18 mouse cellular contexts compared by ENCODE assay signal in the genomic region with DNA sequence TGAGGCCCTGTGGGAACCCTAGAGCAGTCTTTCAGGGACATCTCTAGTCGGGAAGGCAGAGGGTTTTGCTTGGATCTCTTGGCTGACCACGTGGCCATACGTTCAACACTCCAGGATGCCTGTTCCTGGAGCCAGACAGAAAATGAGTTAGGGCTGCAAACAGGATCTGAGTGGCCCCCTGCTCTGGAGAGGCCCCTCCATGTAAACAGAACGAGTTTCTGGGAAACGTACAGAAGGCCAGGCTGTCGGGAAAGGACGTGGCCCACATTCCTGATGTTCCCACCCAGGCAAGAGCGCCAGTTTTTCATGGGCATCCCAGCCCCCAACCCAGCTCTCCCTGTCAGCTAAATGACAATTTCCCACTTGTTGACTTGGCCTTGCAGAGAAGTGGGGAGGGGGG.
A peak's percentile ranks its signal among the peaks of the same experiment; 100 is the strongest.
DNase-seq lines count a peak whose midpoint lies in the region; ATAC-seq lines count a peak whose summit lies in the region.
"Had no signal": no experiment of that assay in that cellular context is flagged by ENCODE, and none has a peak within 500 bp of the region (broad histone marks: within the 10 kb centered on the region; RNA-seq: fewer than 3 reads in every experiment).

No protein-coding gene starts in this region.

- peaks cover 18% of the 10 kb centered on the region for H3K27me3 ChIP-seq in forebrain, embryonic 10.5 days (ENCODE audit: poor library complexity, severe bottlenecking)
- no peaks in the 10 kb centered on the region for H3K27me3 ChIP-seq in forebrain, embryonic 16.5 days (replicated peaks; ENCODE audit: control insufficient read depth, insufficient read depth, low read length)
- peaks cover 39% of the 10 kb centered on the region for H3K27me3 ChIP-seq in midbrain, embryonic 10.5 days (ENCODE audit: low read depth, poor library complexity, severe bottlenecking)
- H3K27me3 ChIP-seq in midbrain, embryonic 14.5 days (ENCODE audit: control insufficient read depth, insufficient read depth, low read length), result no peaks in the 10 kb centered on the region
- peaks cover 28% of the 10 kb centered on the region for H3K27me3 ChIP-seq in liver, embryonic 13.5 days
- 0 out of 2 replicates have a peak, but pooled peaks cover 2% of the 10 kb centered on the region for H3K27me3 ChIP-seq in hindbrain, embryonic 11.5 days (ENCODE audit: control insufficient read depth, insufficient read depth, low read length)
- H3K27me3 ChIP-seq: CH12.LX; embryonic facial prominence, embryonic 12.5 days had no signal

- peaks cover 65% of the 10 kb centered on the region for H3K4me1 ChIP-seq in forebrain, embryonic 10.5 days
- no peaks in the 10 kb centered on the region for H3K4me1 ChIP-seq in forebrain, embryonic 16.5 days (replicated peaks; ENCODE audit: control insufficient read depth, insufficient read depth, low read length)
- peaks cover 58% of the 10 kb centered on the region for H3K4me1 ChIP-seq in midbrain, embryonic 10.5 days
- no peaks in the 10 kb centered on the region for H3K4me1 ChIP-seq in midbrain, embryonic 14.5 days (ENCODE audit: control insufficient read depth, insufficient read depth, low read length)
- peaks cover 50% of the 10 kb centered on the region for H3K4me1 ChIP-seq in liver, embryonic 13.5 days (replicated peaks)
- no peaks in the 10 kb centered on the region; the same call in 1 of the 2 replicates for H3K4me1 ChIP-seq in hindbrain, embryonic 11.5 days (replicated peaks; ENCODE audit: control insufficient read depth, insufficient read depth, low read length)

- H3K27ac ChIP-seq in forebrain, embryonic 10.5 days, result peak overlapping the region; percentile 54
- no peak overlapping the region for H3K27ac ChIP-seq in forebrain, embryonic 16.5 days (ENCODE audit: low read length)
- H3K27ac ChIP-seq in midbrain, embryonic 10.5 days (replicated peaks), result peak overlapping the region; percentile 60
- no peak overlapping the region for H3K27ac ChIP-seq in midbrain, embryonic 14.5 days (replicated peaks; ENCODE audit: low read depth, low read length)
- H3K27ac ChIP-seq in liver, embryonic 13.5 days, result peak overlapping the region; percentile 77
- H3K27ac ChIP-seq in hindbrain, embryonic 11.5 days (ENCODE audit: low read depth, low read length), result no peak overlapping the region
- H3K27ac ChIP-seq: embryonic facial prominence, embryonic 12.5 days; macrophage; midbrain, embryonic 13.5 days had no signal

- no peak overlapping the region for H3K4me3 ChIP-seq in forebrain, embryonic 10.5 days
- H3K4me3 ChIP-seq in forebrain, embryonic 16.5 days (replicated peaks; ENCODE audit: low read length), result no peak overlapping the region
- H3K4me3 ChIP-seq in midbrain, embryonic 10.5 days, result no peak overlapping the region
- no peak overlapping the region for H3K4me3 ChIP-seq in midbrain, embryonic 14.5 days (replicated peaks; ENCODE audit: low read depth, low read length)
- no peak overlapping the region for H3K4me3 ChIP-seq in liver, embryonic 13.5 days (replicated peaks)
- H3K4me3 ChIP-seq in hindbrain, embryonic 11.5 days (ENCODE audit: low read depth, low read length), result no peak overlapping the region
- H3K4me3 ChIP-seq: embryonic facial prominence, embryonic 12.5 days; midbrain, embryonic 13.5 days had no signal

- no peak for DNase-seq in forebrain, embryonic 10.5 days (ENCODE audit: extremely low spot score, low spot score)
- no peak for DNase-seq in midbrain, embryonic 10.5 days (ENCODE audit: low spot score)
- no peak for DNase-seq in midbrain, embryonic 14.5 days
- DNase-seq in liver, embryonic 13.5 days, result no peak
- DNase-seq in yolk sac, embryonic 10.5 days (ENCODE audit: low spot score), result peak; percentile 67
- DNase-seq in left cerebral cortex, postnatal 10 days (ENCODE audit: extremely low spot score in 1 of 2, low spot score in 2 of 2), result no peak
- no peak for DNase-seq in hindbrain, embryonic 11.5 days (ENCODE audit: low spot score)
- DNase-seq: cerebellum, adult 9-11 months; heart, postnatal 14 days; kidney, postnatal 14 days; right cerebral cortex, adult 18-20 months; thymus, postnatal 4 days had no signal

- intact Hi-C loops in left cerebral cortex, postnatal 10 days (cut with DNase I), result no loop called here

- ATAC-seq in forebrain, embryonic 16.5 days, result no peak
- ATAC-seq in midbrain, embryonic 14.5 days (ENCODE audit: low FRiP score, low TSS enrichment), result no peak
- no peak for ATAC-seq in liver, embryonic 13.5 days (ENCODE audit: low read depth)
- ATAC-seq in hindbrain, embryonic 11.5 days (ENCODE audit: low FRiP score), result no peak
- ATAC-seq: forebrain, embryonic 14.5 days; midbrain, embryonic 13.5 days had no signal

- H3K4me2 ChIP-seq in forebrain, embryonic 16.5 days (ENCODE audit: low read length), result no peak overlapping the region
- no peak overlapping the region for H3K4me2 ChIP-seq in midbrain, embryonic 14.5 days (ENCODE audit: low read length)
- H3K4me2 ChIP-seq in liver, embryonic 13.5 days, result no peak overlapping the region
- no peak overlapping the region for H3K4me2 ChIP-seq in hindbrain, embryonic 11.5 days (replicated peaks; ENCODE audit: low read depth, low read length)
- H3K4me2 ChIP-seq: embryonic facial prominence, embryonic 12.5 days; midbrain, embryonic 13.5 days had no signal

- 73% methylated on average over 8 of the region's 8 CpGs for WGBS in forebrain, embryonic 10.5 days
- 67% methylated on average over 8 of the region's 8 CpGs for whole genome bisulfite sequencing in forebrain, embryonic 16.5 days
- 70% methylated on average over 8 of the region's 8 CpGs for WGBS in midbrain, embryonic 10.5 days
- 66% methylated on average over 8 of the region's 8 CpGs for WGBS in midbrain, embryonic 14.5 days
- 39% methylated on average over 8 of the region's 8 CpGs for WGBS in liver, embryonic 13.5 days (ENCODE audit: insufficient replicate concordance)
- 66% methylated on average over 8 of the region's 8 CpGs for WGBS in hindbrain, embryonic 11.5 days

- peaks cover 6% of the 10 kb centered on the region for H3K36me3 ChIP-seq in forebrain, embryonic 10.5 days (replicated peaks)
- no peaks in the 10 kb centered on the region for H3K36me3 ChIP-seq in forebrain, embryonic 16.5 days (ENCODE audit: control insufficient read depth, insufficient read depth)
- 0 out of 2 replicates have a peak, but pooled peaks cover 2% of the 10 kb centered on the region for H3K36me3 ChIP-seq in midbrain, embryonic 10.5 days
- no peaks in the 10 kb centered on the region for H3K36me3 ChIP-seq in midbrain, embryonic 14.5 days (ENCODE audit: control insufficient read depth, insufficient read depth, low read length)
- no peaks in the 10 kb centered on the region for H3K36me3 ChIP-seq in liver, embryonic 13.5 days
- H3K36me3 ChIP-seq in hindbrain, embryonic 11.5 days (ENCODE audit: control insufficient read depth, insufficient read depth, low read length), result no peaks in the 10 kb centered on the region
- H3K36me3 ChIP-seq: embryonic facial prominence, embryonic 12.5 days; midbrain, embryonic 13.5 days had no signal

- H3K9ac ChIP-seq in forebrain, embryonic 16.5 days (replicated peaks; ENCODE audit: low read depth, low read length), result no peak overlapping the region
- no peak overlapping the region for H3K9ac ChIP-seq in midbrain, embryonic 14.5 days (replicated peaks; ENCODE audit: low read length)
- no peak overlapping the region for H3K9ac ChIP-seq in liver, embryonic 13.5 days
- H3K9ac ChIP-seq in hindbrain, embryonic 11.5 days (ENCODE audit: low read depth, low read length), result no peak overlapping the region
- H3K9ac ChIP-seq: embryonic facial prominence, embryonic 12.5 days; midbrain, embryonic 13.5 days had no signal

- peaks cover 47% of the 10 kb centered on the region for H3K9me3 ChIP-seq in forebrain, embryonic 10.5 days
- H3K9me3 ChIP-seq in forebrain, embryonic 16.5 days (ENCODE audit: control insufficient read depth, low read length), result peaks cover 18% of the 10 kb centered on the region
- H3K9me3 ChIP-seq in midbrain, embryonic 10.5 days (replicated peaks), result peaks cover 43% of the 10 kb centered on the region
- peaks cover 31% of the 10 kb centered on the region for H3K9me3 ChIP-seq in midbrain, embryonic 14.5 days (ENCODE audit: control insufficient read depth, low read length)
- H3K9me3 ChIP-seq in liver, embryonic 13.5 days (replicated peaks), result peaks cover 13% of the 10 kb centered on the region; the same call in 1 of the 2 replicates
- 0 out of 2 replicates have a peak, but pooled peaks cover under 1% of the 10 kb centered on the region for H3K9me3 ChIP-seq in hindbrain, embryonic 11.5 days (ENCODE audit: control insufficient read depth, low read length)

Comparison
In these comparisons a context has a peak if more than half of its experiments do, and no peak if none do; other contexts are left out.
1. H3K27ac ChIP-seq: peak in forebrain, embryonic 10.5 days (single experiment), midbrain, embryonic 10.5 days (single experiment) and liver, embryonic 13.5 days (single experiment); none in forebrain, embryonic 16.5 days (single experiment), midbrain, embryonic 14.5 days (single experiment) and hindbrain, embryonic 11.5 days (single experiment).